Mouse (Mus musculus) cerebellum, adult 2 months (tissue): ENCODE measurements at regions not wholly inside any gene's neighbourhood (a gene's known extent, or its start where the extent isn't known, plus 50 kb on each side); places are given as distances from the start of the nearest gene placed in this dataset.

Source experiments
- DNase-seq, 2 experiments: peaks; one replicate each; pipeline ENCODE4 v3.0.0; 2021
- H3K27ac ChIP-seq: fragments of 200-500 bp; 2 replicates; pipeline ENCODE4 v1.5.1; 2012; ENCODE audit warnings: low read length, control low read depth, inconsistent platforms; ENCODE audit not compliant: insufficient read depth
- H3K27me3 ChIP-seq: fragments of 200-500 bp; 2 replicates; pipeline ENCODE4 v1.6.1; 2012; ENCODE audit warnings: inconsistent platforms, mild to moderate bottlenecking, low read length, moderate library complexity; ENCODE audit not compliant: control insufficient read depth, insufficient read depth
- H3K4me1 ChIP-seq: fragments of 200-500 bp; 2 replicates; pipeline ENCODE4 v1.6.1; 2011; ENCODE audit warnings: low read length; ENCODE audit not compliant: control insufficient read depth, insufficient read depth
- H3K4me3 ChIP-seq: fragments of 200-500 bp; replicated peaks from 2 replicates; pipeline ENCODE3; 2011; ENCODE audit warnings: mild to moderate bottlenecking, low read depth, low read length, control low read depth; ENCODE audit not compliant: insufficient read depth
- CTCF ChIP-seq: fragments of 200-500 bp; IDR thresholded peaks from 2 replicates; pipeline ENCODE4 v1.5.1; 2011; ENCODE audit warnings: low read depth, mild to moderate bottlenecking, control low read depth, low read length, moderate library complexity, borderline replicate concordance; ENCODE audit not compliant: insufficient read depth
- POLR2A ChIP-seq: fragments of 200-500 bp; IDR thresholded peaks from 2 replicates; pipeline ENCODE4 v1.6.1; 2011; ENCODE audit warnings: low read length, control low read depth, borderline replicate concordance; ENCODE audit not compliant: insufficient read depth
- WGBS: fragments of 180-500 bp; shearing (Covaris S2); methylation state at CpG from one replicate; pipeline ENCODE4 v1.1.7; 2018; 5-methylcytosine and 5-hydroxymethylcytosine counted together

DNA sequence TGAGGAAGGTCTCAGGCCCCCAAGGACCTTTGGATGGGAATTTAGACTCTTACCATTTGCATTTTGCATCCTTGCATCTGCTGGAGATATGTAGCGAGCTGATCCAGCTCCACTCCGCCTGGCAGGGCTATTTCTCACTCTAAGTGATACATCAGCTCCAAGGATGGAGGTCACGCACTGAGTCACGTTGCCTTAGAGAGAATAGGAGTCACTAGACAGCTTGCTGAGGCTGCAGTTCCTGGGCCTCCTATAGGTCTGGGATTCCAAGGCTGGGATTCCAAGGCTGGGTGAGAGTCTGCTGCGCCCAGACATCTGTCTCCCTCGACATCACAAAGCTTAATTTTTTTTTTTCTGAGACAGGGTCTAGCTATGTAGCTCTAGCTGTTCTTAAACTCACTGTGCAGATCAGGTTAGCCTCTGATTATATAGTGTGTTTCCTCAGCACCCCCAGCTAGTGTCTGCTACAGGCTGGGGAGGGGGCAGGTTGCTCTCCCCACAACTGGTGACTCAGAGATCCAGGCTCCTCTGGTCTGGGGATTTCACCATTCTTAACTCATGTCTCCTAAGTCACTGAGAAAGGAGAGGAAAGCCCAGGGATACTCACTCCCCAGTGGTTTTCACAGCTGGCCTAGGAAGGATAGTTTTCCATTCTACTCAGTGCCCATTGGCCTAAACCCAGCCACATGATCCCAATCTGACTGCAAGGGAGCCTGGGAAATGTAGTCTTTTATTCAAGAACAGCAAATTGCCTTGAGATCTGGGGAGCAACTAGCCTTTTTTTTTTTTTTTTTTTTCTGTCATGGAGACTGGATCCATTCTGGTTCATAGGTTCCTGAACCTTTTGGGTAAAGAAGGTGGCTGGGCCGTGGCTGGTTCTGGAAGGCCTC lies 76.4 kb upstream of the Grik3 start:
- TF ChIP-seq POLR2A (no peak), CTCF (no peak)
- WGBS, result 88% methylated on average over 7 of the region's 7 CpGs
- Histone ChIP-seq H3K27ac (no peak overlapping the region), H3K4me1 (no peaks in the 10 kb centered on the region), H3K4me3 (no peak overlapping the region), H3K27me3 (no peaks in the 10 kb centered on the region; the same call in 1 of the 2 replicates)
- DNase-seq, result no peak

DNA sequence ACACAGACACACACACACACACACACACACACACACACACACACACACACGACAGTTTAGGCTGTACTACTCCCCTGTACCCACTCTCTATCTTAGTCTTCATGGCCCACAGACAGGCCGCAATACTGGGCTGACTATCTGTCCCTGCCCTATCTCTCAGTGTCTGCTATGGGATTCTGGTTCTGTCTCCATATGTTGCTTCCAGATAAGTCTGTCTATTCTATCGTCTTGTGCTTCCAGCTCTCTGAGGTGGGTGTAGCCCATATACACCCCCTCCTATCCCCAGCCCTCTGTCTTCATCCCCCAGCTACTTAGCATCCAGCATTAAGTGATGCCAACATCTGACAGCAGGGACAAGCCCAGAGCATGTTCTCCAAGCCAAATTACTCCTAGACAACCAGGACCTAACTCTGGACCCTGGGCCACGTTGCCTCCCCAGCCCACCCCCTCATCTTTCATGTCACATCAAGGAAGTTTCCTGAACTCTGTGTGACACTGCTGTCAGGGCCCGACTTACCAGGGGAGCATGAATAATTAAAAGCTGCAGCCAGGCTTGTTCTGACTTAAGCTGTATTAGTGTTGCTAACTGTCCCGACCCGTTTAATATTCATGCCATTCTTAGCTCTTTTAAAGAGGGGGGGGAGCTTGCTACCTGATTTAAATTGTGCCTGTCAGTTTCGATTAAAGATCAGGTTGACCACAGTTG lies 79.6 kb upstream of the Grik3 start:
- no peak for DNase-seq
- Histone ChIP-seq H3K27ac (no peak overlapping the region), H3K4me3 (no peak overlapping the region), H3K4me1 (no peaks in the 10 kb centered on the region), H3K27me3 (no peaks in the 10 kb centered on the region; the same call in 1 of the 2 replicates)
- TF ChIP-seq POLR2A (no peak), CTCF (no peak)
- WGBS, result 35% methylated on average over 8 of the region's 8 CpGs

DNA sequence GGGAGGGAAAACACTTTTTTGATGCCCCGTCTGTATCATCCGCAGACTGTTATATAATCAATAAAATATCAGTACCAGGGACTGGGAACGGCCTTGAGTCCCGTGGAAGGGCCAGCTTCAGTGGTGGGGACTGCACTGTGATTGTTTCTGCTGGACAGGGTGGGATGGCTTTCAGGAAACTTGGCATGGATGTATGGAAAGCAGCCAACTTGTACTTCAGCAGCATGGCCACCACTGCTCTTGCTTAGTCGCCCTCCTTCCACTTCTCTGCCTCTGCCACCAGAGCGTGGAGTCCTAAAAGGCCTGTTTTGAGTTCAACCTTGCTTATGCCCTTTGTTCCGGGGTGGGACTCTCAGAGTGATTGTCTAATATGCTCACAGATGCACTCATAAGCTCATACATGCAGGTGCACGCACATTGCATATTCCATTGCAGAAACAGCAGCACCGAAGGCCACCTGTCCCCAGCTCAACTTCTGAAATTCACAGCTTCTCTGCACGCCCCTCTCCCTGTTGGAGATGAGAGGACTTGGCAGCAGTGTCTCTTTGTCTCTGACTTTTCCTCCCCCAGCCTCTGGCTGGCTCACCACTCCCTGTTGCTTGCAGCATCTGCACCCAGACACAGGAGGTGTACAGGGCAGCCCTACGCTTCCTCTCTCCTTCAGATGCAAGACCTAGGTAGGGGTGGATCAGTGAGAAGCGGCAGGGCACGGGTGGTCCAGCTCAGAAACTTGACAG lies 91.0 kb upstream of the Grik3 start:
- H3K4me1 ChIP-seq, result peaks cover 4% of the 10 kb centered on the region; the same call in 1 of the 2 replicates
- DNase-seq, result no peak
- 30% methylated on average over 13 of the region's 13 CpGs for WGBS
- no peak overlapping the region for H3K4me3 ChIP-seq
- no peaks in the 10 kb centered on the region for H3K27me3 ChIP-seq
- H3K27ac ChIP-seq, result no peak overlapping the region
- TF ChIP-seq POLR2A, result no peak
- no peak for TF ChIP-seq CTCF

DNA sequence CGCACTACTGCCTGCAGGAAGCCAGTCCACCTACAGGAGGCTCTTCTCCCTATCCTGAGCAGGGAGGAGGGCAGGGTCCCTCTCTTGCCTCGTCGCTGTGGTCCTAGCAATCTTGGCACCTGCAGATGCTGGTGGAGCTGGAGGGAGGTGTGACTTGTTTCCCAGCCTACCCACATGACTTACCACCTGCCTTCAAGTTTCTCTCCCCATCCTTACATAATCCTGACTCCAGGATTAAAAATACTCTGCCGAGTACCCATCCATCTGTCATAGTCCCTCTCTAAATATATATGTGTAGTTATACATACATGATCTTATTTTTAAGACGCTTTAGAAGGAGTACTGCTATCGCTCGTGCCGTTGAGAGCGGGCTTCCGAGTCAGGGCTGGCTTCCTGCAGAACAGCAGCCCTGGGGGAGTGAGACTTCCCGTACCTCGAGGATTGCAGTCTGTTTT lies 93.5 kb upstream of the Grik3 start:
- WGBS, result 67% methylated on average over 12 of the region's 12 CpGs
- H3K27ac ChIP-seq, result no peak overlapping the region
- no peak overlapping the region for H3K4me3 ChIP-seq
- H3K4me1 ChIP-seq, result 0 out of 2 replicates have a peak, but pooled peaks cover 4% of the 10 kb centered on the region
- TF ChIP-seq CTCF (no peak), POLR2A (no peak)
- DNase-seq, result no peak
- H3K27me3 ChIP-seq, result no peaks in the 10 kb centered on the region

DNA sequence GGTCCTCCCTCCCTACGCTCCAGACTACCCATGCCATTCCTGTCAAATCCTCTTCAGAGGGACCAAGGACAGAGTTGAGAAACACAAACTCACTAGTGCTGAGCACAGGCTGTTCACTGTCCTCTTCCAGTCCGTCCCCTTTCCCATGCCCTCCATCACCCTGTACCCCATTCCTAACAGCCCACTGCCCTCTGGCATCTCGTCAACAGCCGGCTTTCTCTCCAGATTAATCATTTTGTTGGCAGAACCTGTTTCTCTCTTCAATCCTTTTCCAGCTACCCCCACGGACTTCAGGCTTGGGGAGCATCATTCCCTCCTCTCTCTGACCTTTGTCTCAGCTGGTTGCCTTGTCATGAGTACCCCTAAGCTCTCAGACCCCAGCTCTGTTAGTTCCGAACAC lies 99.2 kb upstream of the Grik3 start:
- 27% methylated on average over 6 of the region's 6 CpGs for WGBS
- H3K27me3 ChIP-seq, result no peaks in the 10 kb centered on the region; the same call in 1 of the 2 replicates
- H3K4me3 ChIP-seq, result no peak overlapping the region
- no peak for TF ChIP-seq CTCF
- TF ChIP-seq POLR2A, result no peak
- H3K27ac ChIP-seq, result no peak overlapping the region
- H3K4me1 ChIP-seq, result no peaks in the 10 kb centered on the region
- no peak for DNase-seq

DNA sequence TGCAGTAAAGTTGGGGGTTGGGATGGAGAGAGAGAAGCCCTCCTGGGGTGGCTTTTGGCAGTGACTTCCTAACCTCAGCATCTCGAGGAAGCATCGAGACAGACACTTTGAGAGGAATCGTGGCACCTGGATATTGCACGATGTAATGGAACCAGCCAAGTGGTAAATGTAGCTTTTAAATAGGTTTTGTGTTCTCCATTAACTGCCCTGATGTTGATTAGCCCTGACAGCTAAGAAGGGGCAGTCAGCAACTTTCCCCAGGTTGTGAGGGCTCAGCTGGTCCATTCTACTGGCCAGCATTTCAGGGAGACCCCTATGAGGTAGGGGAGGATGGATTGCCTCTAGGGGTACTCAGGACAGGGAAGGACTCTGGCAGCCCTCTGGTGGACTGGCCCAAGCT lies 104.7 kb upstream of the Grik3 start:
- WGBS, result 19% methylated on average over 4 of the region's 4 CpGs
- H3K4me3 ChIP-seq, result no peak overlapping the region
- no peak for TF ChIP-seq POLR2A
- no peak for TF ChIP-seq CTCF
- no peaks in the 10 kb centered on the region; the same call in 1 of the 2 replicates for H3K27me3 ChIP-seq
- no peak for DNase-seq
- H3K27ac ChIP-seq, result no peak overlapping the region
- H3K4me1 ChIP-seq, result no peaks in the 10 kb centered on the region

DNA sequence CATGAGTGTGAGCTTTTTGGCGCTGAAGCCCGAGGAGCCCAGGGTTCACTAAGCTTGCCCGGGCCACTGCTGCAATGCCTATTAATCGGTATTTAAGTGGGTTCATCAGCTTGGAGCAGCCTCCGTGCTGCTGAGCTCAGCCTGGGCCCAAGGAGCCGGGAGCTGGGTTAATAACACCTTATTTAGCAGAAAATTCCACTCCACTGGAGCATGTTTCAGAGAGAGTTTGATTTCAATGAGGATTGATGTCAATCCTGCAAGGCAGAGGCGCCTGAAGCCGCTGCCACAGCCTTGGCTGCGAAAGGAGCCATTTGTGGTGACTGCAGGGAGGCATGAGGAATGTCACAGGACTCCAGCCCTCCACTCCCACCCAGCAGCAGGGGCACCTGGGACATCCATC lies 126.5 kb upstream of the Grik3 start:
- H3K4me3 ChIP-seq, result no peak overlapping the region
- TF ChIP-seq POLR2A (no peak), CTCF (no peak)
- no peaks in the 10 kb centered on the region for H3K4me1 ChIP-seq
- no peak for DNase-seq
- H3K27ac ChIP-seq, result no peak overlapping the region
- 22% methylated on average over 9 of the region's 9 CpGs for WGBS
- H3K27me3 ChIP-seq, result no peaks in the 10 kb centered on the region
